ENCODE assay signal across 20 mouse cellular contexts in the genomic region with DNA sequence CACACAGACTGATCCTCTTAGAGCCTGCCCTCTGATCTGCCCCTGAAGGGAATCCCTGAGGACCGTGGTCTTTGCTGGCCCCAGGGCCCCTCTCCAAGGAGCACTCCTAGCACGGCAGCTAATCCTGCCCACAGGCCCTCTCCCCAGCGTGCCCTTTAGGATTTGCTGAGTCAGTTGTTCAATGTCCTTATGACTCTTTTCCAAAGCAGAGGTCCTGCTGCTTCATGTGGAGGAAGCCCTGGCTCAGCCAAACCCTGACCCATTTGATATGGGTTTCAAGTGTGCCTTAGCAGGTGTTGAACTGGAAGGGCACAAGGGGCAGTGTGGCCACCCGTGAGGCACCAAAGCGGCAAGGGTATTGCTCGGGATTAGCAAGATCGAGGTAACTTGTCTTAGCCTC. TPM values are rescaled to one million over a fixed set of nuclear protein-coding genes. Genes with fewer than 3 reads are reported as not detected.
A peak's percentile ranks its signal among the peaks of the same experiment; 100 is the strongest.
DNase-seq lines count a peak whose midpoint lies in the region; ATAC-seq and TF ChIP-seq lines count a peak whose summit lies in the region.
"Had no signal": no experiment of that assay in that cellular context is flagged by ENCODE, and none has a peak within 500 bp of the region (broad histone marks: within the 10 kb centered on the region; RNA-seq: fewer than 3 reads in every experiment).

No protein-coding gene starts in this region.

- 0 out of 2 replicates have a peak overlapping the region, but pooled peaks have one; percentile 13 for H3K9ac ChIP-seq in kidney, postnatal 0 days (ENCODE audit: low read depth, low read length)
- no peak overlapping the region for H3K9ac ChIP-seq in kidney, embryonic 16.5 days (replicated peaks; ENCODE audit: low read length)
- H3K9ac ChIP-seq in forebrain, embryonic 16.5 days (replicated peaks; ENCODE audit: low read depth, low read length): no peak overlapping the region
- H3K9ac ChIP-seq: hindbrain, embryonic 14.5 days; limb, embryonic 15.5 days; lung, embryonic 15.5 days; neural tube, embryonic 12.5 days; stomach, embryonic 15.5 days had no signal

- no peak for TF ChIP-seq CTCF in kidney, postnatal 0 days (IDR thresholded peaks at IDR 0.05; ENCODE audit: low read depth)
- TF ChIP-seq CTCF in bone marrow macrophage, adult 2 months (IDR thresholded peaks at IDR 0.05; ENCODE audit: low read depth, low read length): no peak

- DNase-seq in adrenal gland, postnatal 14 days: peak; percentile 31
- no peak for DNase-seq in adrenal gland, adult 8-10 months
- DNase-seq in kidney, postnatal 0 days (ENCODE audit: low spot score): no peak
- DNase-seq in retina, postnatal 7 days (ENCODE audit: low read depth, low spot score): peak; percentile 42
- no peak for DNase-seq in forebrain, embryonic 10.5 days (ENCODE audit: extremely low spot score, low spot score)
- DNase-seq: cerebellum, postnatal 10 days; embryo, embryonic 11 days; heart, adult 2 months; heart, postnatal 10 days; thymus, postnatal 36 days had no signal

- no peaks in the 10 kb centered on the region for H3K27me3 ChIP-seq in kidney, postnatal 0 days (ENCODE audit: insufficient read depth, low read length)
- H3K27me3 ChIP-seq in kidney, embryonic 16.5 days (ENCODE audit: insufficient read depth, low read length): no peaks in the 10 kb centered on the region
- H3K27me3 ChIP-seq in forebrain, embryonic 10.5 days (ENCODE audit: poor library complexity, severe bottlenecking): no peaks in the 10 kb centered on the region
- H3K27me3 ChIP-seq in forebrain, embryonic 16.5 days (replicated peaks; ENCODE audit: control insufficient read depth, insufficient read depth, low read length): no peaks in the 10 kb centered on the region
- H3K27me3 ChIP-seq: limb, embryonic 15.5 days; lung, embryonic 15.5 days; megakaryocyte, embryonic 14.5 days; neural tube, embryonic 12.5 days; Patski; stomach, embryonic 15.5 days had no signal

- H3K36me3 ChIP-seq in kidney, postnatal 0 days (ENCODE audit: insufficient read depth, low read length): peaks cover 29% of the 10 kb centered on the region
- peaks cover 37% of the 10 kb centered on the region for H3K36me3 ChIP-seq in kidney, embryonic 16.5 days (ENCODE audit: insufficient read depth, low read length)
- peaks cover 91% of the 10 kb centered on the region for H3K36me3 ChIP-seq in forebrain, embryonic 10.5 days (replicated peaks)
- H3K36me3 ChIP-seq in forebrain, embryonic 16.5 days (ENCODE audit: control insufficient read depth, insufficient read depth): peaks cover 11% of the 10 kb centered on the region; the same call in 1 of the 2 replicates

- ATAC-seq in kidney, postnatal 0 days (replicated peaks; ENCODE audit: low FRiP score, low read depth): no peak
- no peak for ATAC-seq in kidney, embryonic 16.5 days (ENCODE audit: low FRiP score, low TSS enrichment)
- no peak for ATAC-seq in forebrain, embryonic 16.5 days
- ATAC-seq: Patski had no signal

- H3K27ac ChIP-seq in kidney, postnatal 0 days: 0 out of 2 replicates have a peak overlapping the region, but pooled peaks have one; percentile 2
- no peak overlapping the region for H3K27ac ChIP-seq in kidney, embryonic 16.5 days (ENCODE audit: low read length)
- peak overlapping the region; percentile 60 for H3K27ac ChIP-seq in bone marrow macrophage, adult 2 months (ENCODE audit: insufficient read depth, low read depth, low read length)
- H3K27ac ChIP-seq in forebrain, embryonic 10.5 days: no peak overlapping the region
- no peak overlapping the region for H3K27ac ChIP-seq in forebrain, embryonic 16.5 days (ENCODE audit: low read length)
- H3K27ac ChIP-seq: hindbrain, embryonic 14.5 days; limb, embryonic 15.5 days; lung, embryonic 15.5 days; neural tube, embryonic 12.5 days; stomach, embryonic 15.5 days had no signal

- 75% methylated on average over 7 of the region's 7 CpGs for WGBS in kidney, postnatal 0 days
- WGBS in kidney, embryonic 16.5 days: 72% methylated on average over 7 of the region's 7 CpGs
- 58% methylated on average over 7 of the region's 7 CpGs for WGBS in forebrain, embryonic 10.5 days
- WGBS in forebrain, embryonic 16.5 days: 68% methylated on average over 7 of the region's 7 CpGs

- no peaks in the 10 kb centered on the region for H3K4me1 ChIP-seq in kidney, postnatal 0 days (replicated peaks; ENCODE audit: insufficient read depth, low read length)
- 0 out of 2 replicates have a peak, but pooled peaks cover 5% of the 10 kb centered on the region for H3K4me1 ChIP-seq in kidney, embryonic 16.5 days (ENCODE audit: insufficient read depth, low read length)
- H3K4me1 ChIP-seq in bone marrow macrophage, adult 2 months (ENCODE audit: control insufficient read depth, insufficient read depth, low read length): peaks cover 65% of the 10 kb centered on the region
- peaks cover 6% of the 10 kb centered on the region for H3K4me1 ChIP-seq in forebrain, embryonic 10.5 days
- no peaks in the 10 kb centered on the region for H3K4me1 ChIP-seq in forebrain, embryonic 16.5 days (replicated peaks; ENCODE audit: control insufficient read depth, insufficient read depth, low read length)
- H3K4me1 ChIP-seq: limb, embryonic 15.5 days; lung, embryonic 15.5 days; neural tube, embryonic 12.5 days had no signal

- no peak for TF ChIP-seq POLR2A in bone marrow macrophage, adult 2 months (IDR thresholded peaks at IDR 0.05; ENCODE audit: borderline replicate concordance, low read depth, low read length)

- no peak overlapping the region for H3K4me3 ChIP-seq in kidney, postnatal 0 days (replicated peaks; ENCODE audit: low read depth, low read length)
- H3K4me3 ChIP-seq in kidney, embryonic 16.5 days (ENCODE audit: low read length): no peak overlapping the region
- H3K4me3 ChIP-seq in bone marrow macrophage, adult 2 months (ENCODE audit: insufficient read depth, low read length): no peak overlapping the region
- no peak overlapping the region for H3K4me3 ChIP-seq in forebrain, embryonic 10.5 days
- no peak overlapping the region for H3K4me3 ChIP-seq in forebrain, embryonic 16.5 days (replicated peaks; ENCODE audit: low read length)
- H3K4me3 ChIP-seq: heart, adult 2 months; limb, embryonic 15.5 days; lung, embryonic 15.5 days; megakaryocyte, embryonic 14.5 days; neural tube, embryonic 12.5 days; stomach, embryonic 15.5 days had no signal

- H3K9me3 ChIP-seq in kidney, postnatal 0 days (replicated peaks; ENCODE audit: low read length): no peaks in the 10 kb centered on the region
- no peaks in the 10 kb centered on the region for H3K9me3 ChIP-seq in kidney, embryonic 16.5 days (ENCODE audit: low read length)
- H3K9me3 ChIP-seq in forebrain, embryonic 10.5 days: no peaks in the 10 kb centered on the region
- no peaks in the 10 kb centered on the region for H3K9me3 ChIP-seq in forebrain, embryonic 16.5 days (ENCODE audit: control insufficient read depth, low read length)
- H3K9me3 ChIP-seq: limb, embryonic 15.5 days; lung, embryonic 15.5 days; megakaryocyte, embryonic 14.5 days; neural tube, embryonic 12.5 days; stomach, embryonic 15.5 days had no signal

- H3K4me2 ChIP-seq in kidney, postnatal 0 days (ENCODE audit: low read length): no peak overlapping the region
- H3K4me2 ChIP-seq in kidney, embryonic 16.5 days (replicated peaks; ENCODE audit: low read depth, low read length): no peak overlapping the region
- H3K4me2 ChIP-seq in forebrain, embryonic 16.5 days (ENCODE audit: low read length): no peak overlapping the region
- H3K4me2 ChIP-seq: hindbrain, embryonic 14.5 days; limb, embryonic 15.5 days; lung, embryonic 15.5 days; neural tube, embryonic 12.5 days; stomach, embryonic 15.5 days had no signal

RNA-seq across cellular contexts. Expression of gene Pitpna, which starts 7.9 kb away (rescaled TPM):
- 150 and 164 TPM in 2 replicates for total RNA-seq in adrenal gland, postnatal 14 days (2021)
- 100 to 1,000 TPM; 172 to 186 (median 176) TPM for total RNA-seq in adrenal gland, adult 8-10 months (2022)
- polyA plus RNA-seq in kidney, postnatal 0 days (2015; fragmentation: Nextera tagmentation; extraction: Ambion mirVana): 68.9 and 69.8 TPM in 2 replicates
- polyA plus RNA-seq in kidney, embryonic 16.5 days (2015; fragmentation: Nextera tagmentation; extraction: Ambion mirVana): 70.4 and 72.1 TPM in 2 replicates
- polyA plus RNA-seq in bone marrow macrophage, adult 2 months (2012; ENCODE audit: insufficient read depth, insufficient read length, missing spikeins): 512 TPM in 2 replicates
- polyA plus RNA-seq in forebrain, embryonic 10.5 days (2016; fragmentation: Nextera tagmentation; extraction: Ambion mirVana): 59.2 and 61.9 TPM in 2 replicates
- polyA plus RNA-seq in forebrain, embryonic 16.5 days (2015; fragmentation: Nextera tagmentation; extraction: Ambion mirVana): 86.1 and 90.2 TPM in 2 replicates

RNA-seq across cellular contexts. Expression of gene Inpp5k, which starts 35.0 kb away (rescaled TPM):
- total RNA-seq in adrenal gland, postnatal 14 days (2021): 32.3 and 41.8 TPM in 2 replicates
- 10 to 100 TPM; 46.2 to 62.5 (median 53.6) TPM for total RNA-seq in adrenal gland, adult 8-10 months (2022)
- 35.9 and 38.6 TPM in 2 replicates for polyA plus RNA-seq in kidney, postnatal 0 days (2015; fragmentation: Nextera tagmentation; extraction: Ambion mirVana)
- 33.2 and 34.2 TPM in 2 replicates for polyA plus RNA-seq in kidney, embryonic 16.5 days (2015; fragmentation: Nextera tagmentation; extraction: Ambion mirVana)
- 85.4 and 101 TPM in 2 replicates for polyA plus RNA-seq in bone marrow macrophage, adult 2 months (2012; ENCODE audit: insufficient read depth, insufficient read length, missing spikeins)
- polyA plus RNA-seq in forebrain, embryonic 10.5 days (2016; fragmentation: Nextera tagmentation; extraction: Ambion mirVana): 14.1 and 16.0 TPM in 2 replicates
- polyA plus RNA-seq in forebrain, embryonic 16.5 days (2015; fragmentation: Nextera tagmentation; extraction: Ambion mirVana): 54.4 and 59.3 TPM in 2 replicates

RNA-seq across cellular contexts. Expression of gene Myo1c, which starts 54.5 kb away (rescaled TPM):
- 148 and 155 TPM in 2 replicates for total RNA-seq in adrenal gland, postnatal 14 days (2021)
- 100 to 1,000 TPM; 151 to 208 (median 180) TPM for total RNA-seq in adrenal gland, adult 8-10 months (2022)
- polyA plus RNA-seq in kidney, postnatal 0 days (2015; fragmentation: Nextera tagmentation; extraction: Ambion mirVana): 55.3 and 60.8 TPM in 2 replicates
- 83.0 and 85.9 TPM in 2 replicates for polyA plus RNA-seq in kidney, embryonic 16.5 days (2015; fragmentation: Nextera tagmentation; extraction: Ambion mirVana)
- 77.3 and 90.4 TPM in 2 replicates for polyA plus RNA-seq in bone marrow macrophage, adult 2 months (2012; ENCODE audit: insufficient read depth, insufficient read length, missing spikeins)
- polyA plus RNA-seq in forebrain, embryonic 10.5 days (2016; fragmentation: Nextera tagmentation; extraction: Ambion mirVana): 16.6 and 17.6 TPM in 2 replicates
- polyA plus RNA-seq in forebrain, embryonic 16.5 days (2015; fragmentation: Nextera tagmentation; extraction: Ambion mirVana): 11.3 and 11.9 TPM in 2 replicates

Comparison
In these comparisons a context has a peak if more than half of its experiments do, and no peak if none do; other contexts are left out.
1. DNase-seq: peak in adrenal gland, postnatal 14 days (single experiment) and retina, postnatal 7 days (single experiment); none in adrenal gland, adult 8-10 months (single experiment), kidney, postnatal 0 days (single experiment) and forebrain, embryonic 10.5 days (single experiment).
2. H3K27ac ChIP-seq: peak in kidney, postnatal 0 days (single experiment) and bone marrow macrophage, adult 2 months (single experiment); none in kidney, embryonic 16.5 days (single experiment), forebrain, embryonic 10.5 days (single experiment) and forebrain, embryonic 16.5 days (single experiment).